Mouse (Mus musculus) C2C12 (cell line): ENCODE results near the gene Cenpb. TPM values are rescaled to one million over a fixed set of nuclear protein-coding genes. Genes with fewer than 3 reads are reported as not detected.

Experiments used
- H3K27me3 ChIP-seq: one replicate; pipeline ENCODE4 v1.6.1; 2011; ENCODE audit not compliant: control insufficient read depth, insufficient read depth, insufficient read length
- H3K36me3 ChIP-seq: one replicate; pipeline ENCODE4 v1.6.1; 2011; ENCODE audit not compliant: control insufficient read depth, insufficient read depth
- H3K4me3 ChIP-seq: one replicate; pipeline ENCODE4 v1.5.1; 2011; ENCODE audit warnings: mild to moderate bottlenecking, control low read depth; ENCODE audit not compliant: poor library complexity, insufficient read depth, severe bottlenecking
- H3K79me2 ChIP-seq: one replicate; pipeline ENCODE4 v1.6.1; 2011; ENCODE audit not compliant: control insufficient read depth, insufficient read depth
- H3K79me3 ChIP-seq: one replicate; pipeline ENCODE4 v1.6.1; 2011; ENCODE audit warnings: low read depth, control low read depth
- H3ac ChIP-seq: one replicate; pipeline ENCODE3; 2011; ENCODE audit warnings: low read depth; ENCODE audit not compliant: control insufficient read depth, insufficient read length
- CEBPB ChIP-seq: IDR thresholded peaks from one replicate; pipeline ENCODE4 v1.6.1; 2011; ENCODE audit warnings: low read depth, mild to moderate bottlenecking, control low read depth, moderate library complexity
- CTCF ChIP-seq: IDR thresholded peaks from one replicate; pipeline ENCODE4 v1.5.1; 2011; ENCODE audit not compliant: control insufficient read depth, insufficient read depth, insufficient read length
- FOSL1 ChIP-seq: IDR thresholded peaks from one replicate; pipeline ENCODE4 v1.8.0; 2011; ENCODE audit warnings: mild to moderate bottlenecking, low read length; ENCODE audit not compliant: poor library complexity, insufficient read depth, severe bottlenecking
- MAX ChIP-seq: IDR thresholded peaks from one replicate; pipeline ENCODE4 v1.6.1; 2011; ENCODE audit warnings: mild to moderate bottlenecking, control low read depth
- MYOD1 ChIP-seq: IDR thresholded peaks from one replicate; pipeline ENCODE4 v1.6.1; 2011; ENCODE audit warnings: low read depth; ENCODE audit not compliant: control insufficient read depth, insufficient read length
- MYOG ChIP-seq: IDR thresholded peaks from one replicate; pipeline ENCODE4 v1.6.1; 2011; ENCODE audit not compliant: control insufficient read depth, insufficient read length; ENCODE audit errors: extremely low read depth
- USF1 ChIP-seq: IDR thresholded peaks from one replicate; pipeline ENCODE4 v1.6.1; 2011; ENCODE audit warnings: low read depth, mild to moderate bottlenecking, control low read depth, moderate library complexity
- polyA plus RNA-seq: library from polyadenylated mRNA; unstranded; fragments of >200 nt; fragmentation: generic; extraction: Trizol; gene quantifications from one replicate; pipeline ENCODE4 v1.2.1, GENCODE M21; 2012; ENCODE audit warnings: missing spikeins

The Cenpb gene
- polyA plus RNA-seq, 1 experiment: 168 TPM

- Histone ChIP-seq H3K79me3 (peaks cover 25% of the 10 kb centered on the region), H3K4me3 (no peak overlapping the region), H3K27me3 (no peaks in the 10 kb centered on the region), H3K79me2 (peaks cover 44% of the 10 kb centered on the region), H3K36me3 (peaks cover 78% of the 10 kb centered on the region), H3ac (no peak overlapping the region)
- TF ChIP-seq MYOG: no peak
- TF ChIP-seq FOSL1: no peak
- TF ChIP-seq MYOD1: no peak
- no peak for TF ChIP-seq USF1
- TF ChIP-seq CEBPB: no peak
- TF ChIP-seq MAX: no peak
- no peak for TF ChIP-seq CTCF
Measured at GRCm38 (mm10) chr2:131191005-131191390, 11.1 kb upstream of the Cenpb start.

GRCm38 (mm10) chr2:131190344-131191004, 10.6 kb upstream of the Cenpb start:
- H3K79me3 ChIP-seq: peaks cover 25% of the 10 kb centered on the region
- H3K4me3 ChIP-seq: no peak overlapping the region
- peaks cover 74% of the 10 kb centered on the region for H3K36me3 ChIP-seq
- peaks cover 44% of the 10 kb centered on the region for H3K79me2 ChIP-seq
- no peak overlapping the region for H3ac ChIP-seq
- no peak for TF ChIP-seq MYOG
- TF ChIP-seq MAX: no peak
- TF ChIP-seq CTCF: no peak
- H3K27me3 ChIP-seq: no peaks in the 10 kb centered on the region

- Histone ChIP-seq H3K79me2 (peaks cover 44% of the 10 kb centered on the region), H3K36me3 (peaks cover 67% of the 10 kb centered on the region), H3ac (no peak overlapping the region), H3K27me3 (no peaks in the 10 kb centered on the region), H3K4me3 (no peak overlapping the region), H3K79me3 (peaks cover 25% of the 10 kb centered on the region)
- no peak for TF ChIP-seq MYOG
- TF ChIP-seq MYOD1: peak; percentile 72
Measured at GRCm38 (mm10) chr2:131189521-131190309, 9.8 kb upstream of the Cenpb start.

GRCm38 (mm10) chr2:131188311-131188710, 8.4 kb upstream of the Cenpb start:
- Histone ChIP-seq H3K4me3 (no peak overlapping the region), H3K79me3 (peaks cover 25% of the 10 kb centered on the region), H3K27me3 (no peaks in the 10 kb centered on the region), H3K36me3 (peaks cover 53% of the 10 kb centered on the region), H3ac (no peak overlapping the region), H3K79me2 (peaks cover 44% of the 10 kb centered on the region)
- TF ChIP-seq MAX: no peak
- TF ChIP-seq USF1: no peak
- TF ChIP-seq FOSL1: no peak
- no peak for TF ChIP-seq CTCF
- no peak for TF ChIP-seq MYOD1
- TF ChIP-seq CEBPB: no peak
- no peak for TF ChIP-seq MYOG

- peak overlapping the region; percentile 86 for H3K4me3 ChIP-seq
- H3K79me2 ChIP-seq: peaks cover 44% of the 10 kb centered on the region
- peaks cover 25% of the 10 kb centered on the region for H3K79me3 ChIP-seq
- H3K27me3 ChIP-seq: no peaks in the 10 kb centered on the region
- peaks cover 45% of the 10 kb centered on the region for H3K36me3 ChIP-seq
- H3ac ChIP-seq: peak overlapping the region; percentile 98
- TF ChIP-seq CEBPB: no peak
- no peak for TF ChIP-seq FOSL1
- no peak for TF ChIP-seq MYOG
- no peak for TF ChIP-seq USF1
- no peak for TF ChIP-seq MYOD1
- no peak for TF ChIP-seq CTCF
- no peak for TF ChIP-seq MAX
Measured at GRCm38 (mm10) chr2:131187602-131187922, 7.7 kb upstream of the Cenpb start.
